Mouse (Mus musculus) olfactory bulb, adult 2 months (tissue): ENCODE data around the gene Stab1.

ENCODE experiments used
- CTCF ChIP-seq: fragments of 200-500 bp; IDR thresholded peaks from 2 replicates; pipeline ENCODE4 v1.5.1; 2012; ENCODE audit warnings: low read depth, mild to moderate bottlenecking, low read length, moderate library complexity; ENCODE audit not compliant: insufficient read depth
- POLR2A ChIP-seq: fragments of 200-500 bp; IDR thresholded peaks from 2 replicates; pipeline ENCODE4 v1.6.1; 2012; ENCODE audit warnings: mild to moderate bottlenecking, low read depth, low read length, moderate library complexity; ENCODE audit not compliant: insufficient read depth

GRCm38 (mm10) chr14:31207070-31207830, 38.8 kb upstream of the Stab1 start:
- TF ChIP-seq CTCF (no peak), POLR2A (no peak)
